Mouse (Mus musculus): ENCODE data around the gene Pex14. TPM values are rescaled to one million over a fixed set of nuclear protein-coding genes. Genes with fewer than 3 reads are reported as not detected.

Gene Pex14
- polyA plus RNA-seq, 1 experiment from 2014 or later, result 56.8 TPM

GRCm38 (mm10) chr4:149006107-149006506 is 93.6 kb downstream of the Pex14 start:
- 94% methylated on average over 3 of the region's 3 CpGs for WGBS
- no peaks in the 10 kb centered on the region for H3K4me1 ChIP-seq
- H3K9ac ChIP-seq, result no peak overlapping the region
- H3K4me3 ChIP-seq, result no peak overlapping the region
- H3K36me3 ChIP-seq, result no peaks in the 10 kb centered on the region
- no peaks in the 10 kb centered on the region for H3K27me3 ChIP-seq (replicated peaks)
- H3K9me3 ChIP-seq, result no peaks in the 10 kb centered on the region
- no peak overlapping the region for H3K4me2 ChIP-seq (replicated peaks)
- no peak for ATAC-seq (ENCODE audit: low FRiP score, low read depth)
- no peak overlapping the region for H3K27ac ChIP-seq

GRCm38 (mm10) chr4:149002441-149003093 is 97.1 kb downstream of the Pex14 start:
- no peaks in the 10 kb centered on the region; the same call in 1 of the 2 replicates for H3K36me3 ChIP-seq
- no peak overlapping the region for H3K4me3 ChIP-seq
- H3K9ac ChIP-seq, result no peak overlapping the region
- 96% methylated on average over 11 of the region's 11 CpGs for WGBS
- H3K4me1 ChIP-seq, result no peaks in the 10 kb centered on the region
- no peak overlapping the region for H3K27ac ChIP-seq
- H3K4me2 ChIP-seq (replicated peaks), result no peak overlapping the region
- no peak for ATAC-seq (ENCODE audit: low FRiP score, low read depth)
- no peaks in the 10 kb centered on the region for H3K27me3 ChIP-seq (replicated peaks)
- H3K9me3 ChIP-seq, result no peaks in the 10 kb centered on the region

DNA sequence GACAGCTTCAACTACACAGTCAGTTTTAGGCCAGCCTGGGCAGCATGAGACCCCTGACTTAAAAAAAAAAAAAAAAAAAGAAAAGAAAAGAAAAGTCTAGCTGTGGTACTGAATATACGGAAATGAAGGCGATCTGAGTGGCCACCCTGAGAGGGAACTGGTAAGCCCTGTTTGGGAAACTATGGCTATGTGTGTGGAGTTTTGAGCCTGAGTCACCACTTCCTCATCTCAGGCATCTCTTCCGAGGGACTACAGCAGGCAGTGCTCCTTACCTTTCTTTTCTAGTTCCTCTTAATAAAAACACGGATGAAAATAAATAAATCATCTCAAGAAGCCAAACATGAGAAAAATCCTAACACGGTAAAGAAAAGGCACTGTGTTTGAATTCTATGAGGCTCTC is 98.2 kb downstream of the Pex14 start:
- Histone ChIP-seq H3K36me3 (no peaks in the 10 kb centered on the region; the same call in 1 of the 2 replicates), H3K27ac (no peak overlapping the region), H3K9me3 (no peaks in the 10 kb centered on the region), H3K9ac (no peak overlapping the region), H3K4me3 (no peak overlapping the region), H3K4me1 (no peaks in the 10 kb centered on the region), H3K4me2 (replicated peaks) (no peak overlapping the region), H3K27me3 (replicated peaks) (no peaks in the 10 kb centered on the region)
- WGBS, result 94% methylated on average over 5 of the region's 5 CpGs
- no peak for ATAC-seq (ENCODE audit: low FRiP score, low read depth)

DNA sequence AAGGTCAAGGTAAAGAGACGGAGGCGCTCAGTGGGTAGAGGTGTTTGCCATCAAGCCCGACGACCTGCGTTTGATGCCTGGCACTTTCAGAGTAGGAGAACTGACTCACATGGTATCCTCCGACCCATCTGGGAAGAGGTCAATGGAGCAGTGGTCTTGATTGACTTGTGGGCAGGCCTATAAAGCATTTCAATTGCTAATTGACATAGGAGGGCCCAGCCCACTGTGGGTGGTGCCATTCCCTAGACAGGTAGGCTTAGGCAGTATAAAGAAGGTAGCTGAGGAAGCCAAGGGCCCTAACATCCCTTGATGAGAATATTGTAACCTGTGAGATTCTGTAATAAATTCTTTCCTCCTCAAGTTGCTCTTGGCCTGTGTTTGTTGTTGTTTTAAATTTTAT is 98.9 kb downstream of the Pex14 start:
- H3K9me3 ChIP-seq, result no peaks in the 10 kb centered on the region
- 91% methylated on average over 6 of the region's 6 CpGs for WGBS
- no peak overlapping the region for H3K4me3 ChIP-seq
- ATAC-seq (ENCODE audit: low FRiP score, low read depth), result no peak
- no peak overlapping the region for H3K27ac ChIP-seq
- H3K36me3 ChIP-seq, result no peaks in the 10 kb centered on the region; the same call in 1 of the 2 replicates
- no peaks in the 10 kb centered on the region for H3K4me1 ChIP-seq
- H3K27me3 ChIP-seq (replicated peaks), result no peaks in the 10 kb centered on the region
- no peak overlapping the region for H3K4me2 ChIP-seq (replicated peaks)
- H3K9ac ChIP-seq, result no peak overlapping the region

GRCm38 (mm10) chr4:148993948-148994347 is 105.7 kb downstream of the Pex14 start:
- ATAC-seq (ENCODE audit: low FRiP score, low read depth), result no peak
- H3K9me3 ChIP-seq, result no peaks in the 10 kb centered on the region
- no peaks in the 10 kb centered on the region for H3K27me3 ChIP-seq (replicated peaks)
- H3K4me1 ChIP-seq, result peaks cover 17% of the 10 kb centered on the region
- H3K4me3 ChIP-seq, result no peak overlapping the region
- 91% methylated on average over 5 of the region's 5 CpGs for WGBS
- no peak overlapping the region for H3K9ac ChIP-seq
- H3K36me3 ChIP-seq, result no peaks in the 10 kb centered on the region
- no peak overlapping the region for H3K27ac ChIP-seq
- H3K4me2 ChIP-seq (replicated peaks), result no peak overlapping the region

DNA sequence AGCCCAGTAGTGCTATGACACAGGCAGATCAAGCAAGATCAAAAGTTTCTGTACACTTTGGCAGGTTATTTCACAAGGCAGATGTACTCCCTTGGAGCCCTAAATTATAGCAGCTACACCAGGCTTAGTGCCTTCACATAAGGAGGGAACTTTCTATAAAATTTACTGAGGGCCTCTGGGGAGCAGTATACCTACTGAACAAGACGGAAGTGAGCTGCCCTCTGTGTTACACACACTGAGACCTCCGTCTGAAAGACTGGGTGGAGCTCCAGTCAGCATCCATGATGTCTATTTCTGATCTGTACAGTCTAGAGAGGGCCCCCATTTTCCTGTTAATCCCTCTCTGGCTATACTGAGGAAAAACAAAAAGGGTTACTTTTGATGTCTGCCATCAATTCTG is 109.6 kb downstream of the Pex14 start:
- Histone ChIP-seq H3K9me3 (no peaks in the 10 kb centered on the region), H3K4me3 (no peak overlapping the region), H3K9ac (no peak overlapping the region), H3K36me3 (no peaks in the 10 kb centered on the region), H3K4me2 (replicated peaks) (no peak overlapping the region), H3K27ac (no peak overlapping the region; the same call in 1 of the 2 replicates), H3K4me1 (peaks cover 55% of the 10 kb centered on the region), H3K27me3 (replicated peaks) (no peaks in the 10 kb centered on the region)
- ATAC-seq (ENCODE audit: low FRiP score, low read depth), result 0 out of 2 replicates have a peak, but pooled peaks have one; percentile 50
- WGBS, result 10% methylated on average over 2 of the region's 2 CpGs

DNA sequence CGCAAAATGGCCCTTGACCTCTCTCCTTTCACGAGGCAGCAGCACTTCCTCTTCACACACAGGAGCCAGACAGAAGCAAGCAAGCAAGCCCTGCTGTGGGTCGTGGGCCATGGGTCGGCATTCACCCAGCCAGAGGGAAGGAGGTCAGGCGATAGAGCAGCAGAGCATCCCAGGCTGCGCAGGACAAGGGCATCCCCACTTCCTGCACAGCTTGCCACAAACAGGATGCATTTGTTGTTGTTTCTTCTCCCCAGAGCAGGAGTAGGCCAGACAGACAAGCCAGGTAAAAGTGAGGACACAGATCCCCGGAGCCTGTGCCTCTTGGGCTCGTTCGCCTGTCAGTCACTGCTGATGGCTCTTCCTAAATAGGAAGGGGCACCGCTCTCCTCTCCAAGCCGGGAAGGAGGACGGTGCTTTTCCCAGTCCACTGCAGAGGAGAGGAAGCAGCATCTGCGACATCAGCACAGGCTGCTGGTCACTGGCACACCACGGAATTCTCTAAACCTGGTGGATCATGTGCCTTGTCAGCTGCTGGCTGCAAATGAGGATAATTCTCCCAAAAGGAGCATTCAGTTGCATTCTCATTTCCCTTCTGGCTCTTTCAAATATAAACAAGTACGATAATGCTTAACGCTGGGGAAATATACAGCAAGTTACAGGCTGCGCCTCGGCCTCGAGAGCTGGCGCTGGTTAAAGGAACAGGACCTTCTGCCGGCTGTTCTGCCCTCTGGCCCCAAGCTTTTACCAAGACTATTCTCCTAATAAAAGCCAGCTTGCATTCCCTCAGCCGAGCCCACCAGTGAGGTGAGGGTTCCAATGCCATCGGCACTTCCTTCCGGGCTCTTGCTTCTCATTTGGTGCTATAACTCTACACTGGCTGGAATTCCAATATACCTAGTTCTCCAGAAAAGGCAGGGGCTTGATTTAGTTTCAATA is 113.9 kb downstream of the Pex14 start:
- H3K36me3 ChIP-seq, result no peaks in the 10 kb centered on the region
- H3K27ac ChIP-seq, result no peak overlapping the region; the same call in 1 of the 2 replicates
- H3K9ac ChIP-seq, result 0 out of 2 replicates have a peak overlapping the region, but pooled peaks have one; percentile 1
- ATAC-seq (ENCODE audit: low FRiP score, low read depth), result no peak
- H3K4me2 ChIP-seq (replicated peaks), result no peak overlapping the region
- no peaks in the 10 kb centered on the region for H3K9me3 ChIP-seq
- no peak overlapping the region for H3K4me3 ChIP-seq
- peaks cover 63% of the 10 kb centered on the region for H3K4me1 ChIP-seq
- 53% methylated on average over 24 of the region's 24 CpGs for WGBS
- H3K27me3 ChIP-seq (replicated peaks), result no peaks in the 10 kb centered on the region

- no peaks in the 10 kb centered on the region for H3K9me3 ChIP-seq
- no peak overlapping the region for H3K4me3 ChIP-seq
- no peak overlapping the region for H3K27ac ChIP-seq
- H3K36me3 ChIP-seq, result no peaks in the 10 kb centered on the region
- 0 out of 2 replicates have a peak overlapping the region, but pooled peaks have one; percentile 1 for H3K9ac ChIP-seq
- ATAC-seq (ENCODE audit: low FRiP score, low read depth), result no peak
- no peak overlapping the region for H3K4me2 ChIP-seq (replicated peaks)
- no peaks in the 10 kb centered on the region; the same call in 1 of the 2 replicates for H3K27me3 ChIP-seq (replicated peaks)
- H3K4me1 ChIP-seq, result peaks cover 55% of the 10 kb centered on the region
- WGBS, result 57% methylated on average over 19 of the region's 19 CpGs
Measured at GRCm38 (mm10) chr4:148984701-148985540, 114.8 kb downstream of the Pex14 start.

- Histone ChIP-seq H3K27ac (no peak overlapping the region), H3K9me3 (no peaks in the 10 kb centered on the region), H3K4me3 (no peak overlapping the region), H3K4me1 (peaks cover 46% of the 10 kb centered on the region), H3K9ac (no peak overlapping the region), H3K36me3 (no peaks in the 10 kb centered on the region), H3K27me3 (replicated peaks) (no peaks in the 10 kb centered on the region; the same call in 1 of the 2 replicates), H3K4me2 (replicated peaks) (no peak overlapping the region)
- no peak for ATAC-seq (ENCODE audit: low FRiP score, low read depth)
- WGBS, result 72% methylated on average over 6 of the region's 6 CpGs
Measured at GRCm38 (mm10) chr4:148982274-148982673, 117.4 kb downstream of the Pex14 start.

DNA sequence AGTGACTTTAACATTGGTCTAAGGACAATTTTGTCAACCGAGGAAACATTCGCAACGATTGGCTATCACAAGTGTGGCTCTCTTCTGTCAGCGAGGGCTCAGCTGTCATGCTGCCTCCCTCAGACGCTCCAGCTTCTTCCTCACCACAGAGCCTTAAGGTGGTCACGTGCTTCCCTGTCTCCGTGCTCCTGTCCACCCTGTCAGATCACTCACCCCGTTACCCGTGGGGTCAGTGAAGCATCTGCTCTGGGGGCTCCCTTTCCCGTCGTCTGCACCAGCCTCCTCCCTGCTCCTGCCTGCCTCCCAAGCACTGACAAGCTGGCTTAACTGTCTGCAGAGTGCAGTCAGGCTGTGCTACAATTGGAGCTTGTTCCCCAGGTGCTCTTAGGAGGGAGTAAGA is 119.8 kb downstream of the Pex14 start:
- Histone ChIP-seq H3K27ac (no peak overlapping the region), H3K4me2 (replicated peaks) (no peak overlapping the region), H3K4me3 (no peak overlapping the region), H3K9ac (no peak overlapping the region), H3K4me1 (peaks cover 28% of the 10 kb centered on the region), H3K9me3 (no peaks in the 10 kb centered on the region), H3K36me3 (no peaks in the 10 kb centered on the region), H3K27me3 (replicated peaks) (no peaks in the 10 kb centered on the region; the same call in 1 of the 2 replicates)
- 61% methylated on average over 11 of the region's 11 CpGs for WGBS
- ATAC-seq (ENCODE audit: low FRiP score, low read depth), result no peak

DNA sequence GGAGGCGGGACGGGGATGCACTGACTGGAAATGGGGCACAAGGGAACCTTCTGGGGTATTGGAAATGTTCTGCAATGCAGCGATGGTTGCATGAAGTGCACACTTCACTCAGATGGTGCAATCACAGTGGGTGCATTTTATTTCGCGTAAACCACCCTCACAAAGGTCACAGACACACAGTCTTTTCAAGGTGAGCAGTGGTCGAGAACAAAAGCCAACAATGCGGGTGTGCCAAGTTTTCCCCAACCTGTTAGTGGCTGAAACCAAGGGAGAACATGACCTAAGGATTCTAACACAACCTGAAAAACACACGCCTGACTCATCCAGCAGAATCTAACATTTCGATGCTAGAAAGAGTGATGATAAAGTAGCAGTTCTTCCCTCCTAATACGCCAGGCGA is 120.8 kb downstream of the Pex14 start:
- 90% methylated on average over 11 of the region's 11 CpGs for WGBS
- Histone ChIP-seq H3K4me3 (no peak overlapping the region), H3K27ac (no peak overlapping the region), H3K9me3 (no peaks in the 10 kb centered on the region), H3K36me3 (no peaks in the 10 kb centered on the region), H3K4me2 (replicated peaks) (no peak overlapping the region), H3K4me1 (peaks cover 32% of the 10 kb centered on the region), H3K27me3 (replicated peaks) (peaks cover 4% of the 10 kb centered on the region; the same call in 1 of the 2 replicates), H3K9ac (no peak overlapping the region)
- ATAC-seq (ENCODE audit: low FRiP score, low read depth), result no peak

All from neural tube, embryonic 12.5 days (tissue).